Mouse (Mus musculus) B cell, adult 67 days (primary cell): ENCODE measurements around the gene Pcp4l1. TPM values are rescaled to one million over a fixed set of nuclear protein-coding genes. Genes with fewer than 3 reads are reported as not detected.

Source experiments
- total RNA-seq, 2 experiments: library from RNA; stranded (reverse); gene quantifications; 4 replicates each; pipeline ENCODE4 v1.2.4; 2023

The Pcp4l1 gene
- total RNA-seq, result not detected

DNA sequence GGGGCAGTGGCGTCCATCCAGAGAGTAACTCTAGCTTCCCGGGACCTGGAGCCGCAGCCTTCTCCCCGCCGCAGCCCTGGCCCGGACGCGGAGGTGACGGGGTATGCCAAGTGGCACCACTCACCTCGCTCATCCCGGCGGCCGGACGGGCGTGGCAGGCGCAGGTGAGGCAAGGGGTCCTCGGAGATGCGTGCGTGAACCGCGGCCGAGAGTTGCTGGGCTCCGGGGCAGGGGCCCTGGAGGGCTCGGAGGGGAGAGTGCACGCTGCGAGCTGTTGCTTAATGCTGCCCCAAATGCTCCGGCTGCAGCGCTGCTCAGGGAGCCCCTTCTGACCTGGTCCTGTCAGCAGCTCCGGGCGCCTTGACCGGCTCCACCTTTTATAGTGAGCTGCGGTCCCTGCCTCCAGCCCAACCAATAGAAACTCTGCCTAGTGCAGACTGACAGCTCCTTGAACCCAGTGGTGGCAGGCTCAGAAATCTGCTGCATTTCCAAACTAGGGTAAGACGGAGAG, at the start of gene Pcp4l1:
Gene Pcp4l1 (minus strand): TSS at position 382 of the 511 bp plus-strand sequence.

DNA sequence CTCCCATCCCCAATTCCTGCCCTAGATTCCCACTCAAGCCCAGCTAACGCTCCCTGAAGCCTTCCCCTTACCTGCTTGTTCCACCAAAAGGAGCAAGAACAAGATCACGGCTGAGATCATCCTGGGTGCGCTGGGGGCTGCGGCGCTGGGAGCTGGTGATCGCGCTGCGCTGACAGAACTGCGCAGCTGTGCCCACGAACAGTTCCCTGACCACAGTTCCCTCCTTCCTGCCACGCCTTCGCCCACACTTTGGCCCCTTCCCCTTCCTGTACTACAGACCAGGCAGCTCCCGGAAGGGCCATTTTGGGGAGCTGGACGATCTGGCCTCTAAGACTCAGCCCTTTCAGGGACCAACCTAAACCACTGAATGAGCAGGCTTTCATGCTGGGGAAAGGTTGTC, 38.1 kb upstream of the Pcp4l1 start, which contains the start of gene Fcer1g:
Gene Fcer1g (minus strand): TSS at position 240 of the 400 bp plus-strand sequence.

DNA sequence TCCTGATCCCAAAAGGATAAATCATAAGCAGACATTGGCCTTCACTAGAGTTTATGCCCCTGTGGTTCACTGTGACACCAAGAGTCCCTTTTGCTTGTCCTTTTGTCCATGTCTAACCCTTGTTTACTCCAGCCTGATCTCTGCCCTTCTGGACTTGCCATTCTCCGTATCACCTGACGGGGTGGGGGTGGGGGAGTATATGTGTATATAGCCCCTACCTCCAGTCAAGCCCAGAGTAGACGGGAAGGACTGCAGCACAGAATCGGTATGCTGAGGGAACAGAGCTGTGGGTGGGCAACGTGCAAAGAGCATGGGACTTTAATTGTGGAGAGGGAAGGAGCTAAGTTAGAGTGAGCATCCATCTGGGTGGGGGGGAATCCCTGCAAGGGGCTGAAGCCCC, 28.8 kb upstream of the Pcp4l1 start, which contains the start of gene Apoa2:
Gene Apoa2 (plus strand): TSS at position 198 of the 400 bp plus-strand sequence.

DNA sequence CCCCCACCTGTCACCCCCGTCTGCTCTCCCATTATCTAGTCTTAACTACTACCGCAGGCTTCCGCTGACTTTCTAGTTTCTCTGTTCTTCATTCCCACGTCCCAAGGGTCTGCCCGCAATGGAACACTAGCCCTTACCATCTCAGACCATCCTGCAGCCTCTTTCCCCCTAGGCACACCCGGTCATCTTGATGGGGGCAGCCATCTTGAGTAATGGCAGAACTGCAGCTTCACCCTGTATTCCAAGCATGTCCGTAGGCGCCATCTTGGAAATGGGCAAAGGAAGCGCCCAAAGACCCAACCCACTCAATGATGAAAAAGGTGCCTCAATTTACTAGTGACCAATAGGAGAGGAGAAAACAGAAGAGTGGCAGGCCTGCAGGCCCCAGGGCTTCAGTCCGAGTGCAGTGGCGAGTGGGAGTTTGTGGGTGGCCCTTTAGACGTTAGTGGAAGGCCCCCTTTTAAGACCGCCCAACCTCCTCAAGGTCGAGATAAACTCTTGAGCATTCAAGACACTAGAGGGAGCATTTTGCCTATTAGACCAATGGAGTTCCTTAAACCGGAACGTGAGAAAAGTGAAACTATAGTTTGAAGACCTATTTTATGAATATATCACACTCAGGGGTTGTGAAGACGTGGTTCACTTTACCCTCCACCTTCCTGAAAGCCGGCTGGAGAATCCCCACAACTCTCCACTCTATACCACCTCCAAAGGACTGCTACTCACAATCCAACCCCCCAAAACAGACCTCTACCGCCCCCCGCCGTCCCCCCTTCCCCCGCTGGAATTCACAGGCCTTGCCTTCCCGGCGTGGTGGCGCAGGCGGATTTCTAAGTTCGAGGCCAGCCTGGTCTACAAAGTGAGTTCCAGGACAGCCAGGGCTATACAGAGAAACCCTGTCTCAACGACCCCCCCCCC, 26.4 kb upstream of the Pcp4l1 start, which contains the start of gene Tomm40l:
Gene Tomm40l (minus strand): TSS at position 277 of the 918 bp plus-strand sequence.

DNA sequence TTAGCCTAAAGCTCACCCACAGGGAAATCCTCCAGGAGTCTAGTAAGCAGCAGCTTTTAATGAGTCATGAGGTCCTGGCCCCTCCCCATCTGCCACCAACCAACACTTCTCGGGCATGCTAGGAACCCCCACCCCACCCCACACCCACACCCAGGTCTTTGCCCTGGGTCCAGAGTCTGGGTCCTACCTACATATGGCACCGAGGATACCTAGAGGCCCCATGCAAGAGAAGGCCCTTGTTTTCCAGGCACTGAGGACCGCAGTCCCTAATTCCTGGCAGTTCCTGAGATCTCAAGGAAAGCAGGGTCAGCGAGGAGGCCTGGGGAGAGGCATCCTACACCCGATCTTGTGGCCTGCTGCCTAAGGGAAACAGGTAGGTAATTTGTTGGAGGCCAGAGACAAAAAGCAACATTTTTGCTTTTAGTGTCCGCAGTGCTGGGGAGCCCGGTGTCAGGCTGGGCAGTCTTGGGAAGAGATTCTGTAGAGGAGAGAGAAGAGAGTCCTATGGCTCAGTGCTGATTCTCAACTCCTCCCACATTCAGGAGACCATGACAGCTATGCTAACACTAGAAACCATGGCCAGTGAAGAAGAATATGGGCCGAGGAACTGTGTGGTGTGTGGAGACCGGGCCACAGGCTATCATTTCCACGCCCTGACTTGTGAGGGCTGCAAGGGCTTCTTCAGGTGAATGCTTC, 17.9 kb upstream of the Pcp4l1 start, which contains the start of gene Nr1i3:
Gene Nr1i3 (plus strand): TSS at position 170 of the 696 bp plus-strand sequence.

DNA sequence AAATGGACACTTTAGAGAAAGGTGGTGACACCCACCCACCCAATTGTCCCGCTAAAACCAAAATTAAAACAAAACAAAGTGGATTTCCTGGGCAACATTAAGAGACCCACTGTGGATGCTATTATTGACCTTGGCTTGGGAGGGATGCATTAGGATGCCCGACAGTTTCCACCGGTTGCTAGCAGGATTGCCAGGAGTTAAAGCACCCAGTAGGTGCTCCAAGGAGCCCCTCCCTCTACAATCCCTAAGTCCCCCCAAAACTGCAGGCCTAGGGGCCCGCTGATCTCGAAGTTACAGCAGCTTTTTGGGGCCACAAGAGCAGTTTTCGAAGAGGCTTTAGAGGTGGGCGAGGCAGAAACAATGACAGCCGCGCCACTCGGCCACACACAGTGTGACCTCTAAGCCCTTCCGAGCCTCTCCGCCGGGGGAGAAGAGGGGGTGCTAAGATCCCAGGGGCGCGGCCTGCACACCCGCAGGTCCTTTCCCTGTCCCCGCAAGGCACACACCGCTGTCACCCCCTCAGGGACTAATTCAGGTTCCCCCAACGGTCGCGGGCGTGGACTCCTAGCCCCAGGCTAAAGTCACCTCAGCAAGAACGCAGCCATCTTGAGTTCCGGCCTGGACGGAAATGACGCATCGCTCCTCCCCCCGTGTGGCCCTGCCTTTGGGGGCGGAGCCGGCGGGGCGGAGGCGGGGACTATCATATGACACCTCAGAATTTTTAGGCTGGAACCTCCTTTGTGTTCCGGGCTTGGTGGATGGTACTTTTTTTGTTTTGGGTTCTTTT, 45.9 kb downstream of the Pcp4l1 start, which contains the start of the genes Sdhc and Mpz:
Gene Sdhc (minus strand): TSS at position 630 of the 787 bp plus-strand sequence.
Gene Mpz (plus strand): TSS at position 738 of the 787 bp plus-strand sequence.

Other genes starting within 250 kb of the Pcp4l1 start
- 100 to 1,000 TPM; 229 to 275 TPM for gene Fcgr2b, start 219.7 kb downstream of the Pcp4l1 start, total RNA-seq
- gene Fcgr4, start 177.3 kb downstream of the Pcp4l1 start, total RNA-seq, result 1 to 10 TPM in 1 of 2 experiments, not detected in 1; 1.2 TPM
- 1 to 10 TPM in 1 of 2 experiments, under 1 TPM in 1; 0.44 to 3.6 TPM for gene Fcgr3, start 131.3 kb downstream of the Pcp4l1 start, total RNA-seq
- gene Cfap126, start 82.3 kb downstream of the Pcp4l1 start, total RNA-seq, result 1 to 10 TPM in 1 of 2 experiments, under 1 TPM in 1; 0.75 to 1.0 TPM
- 100 to 1,000 TPM in 1 of 2 experiments, 10 to 100 TPM in 1; 81.8 to 104 TPM for gene Sdhc, start 45.7 kb downstream of the Pcp4l1 start, total RNA-seq
- not detected for gene Mpz, start 45.6 kb downstream of the Pcp4l1 start, total RNA-seq
- not detected for gene Nr1i3, start 17.7 kb upstream of the Pcp4l1 start, total RNA-seq
- 10 to 100 TPM; 21.2 to 22.8 TPM for gene Tomm40l, start 26.2 kb upstream of the Pcp4l1 start, total RNA-seq
- not detected for gene Apoa2, start 28.8 kb upstream of the Pcp4l1 start, total RNA-seq
- gene Fcer1g, start 38.1 kb upstream of the Pcp4l1 start, total RNA-seq, result 1 to 10 TPM; 1.5 to 6.4 TPM
- not detected for gene Adamts4, start 54.2 kb upstream of the Pcp4l1 start, total RNA-seq
- gene Ndufs2, start 55.1 kb upstream of the Pcp4l1 start, total RNA-seq, result 100 to 1,000 TPM; 131 to 140 TPM
- gene B4galt3, start 74.1 kb upstream of the Pcp4l1 start, total RNA-seq, result 100 to 1,000 TPM in 1 of 2 experiments, 10 to 100 TPM in 1; 96.6 to 105 TPM
- gene Ppox, start 84.9 kb upstream of the Pcp4l1 start, total RNA-seq, result 10 to 100 TPM; 62.8 to 71.7 TPM
- 10 to 100 TPM; 59.3 to 66.9 TPM for gene Usp21, start 91.7 kb upstream of the Pcp4l1 start, total RNA-seq
- gene Ufc1, start 98.8 kb upstream of the Pcp4l1 start, total RNA-seq, result 10 to 100 TPM; 46.1 to 46.6 TPM
- 10 to 100 TPM; 40.6 to 43.6 TPM for gene Dedd, start 132.9 kb upstream of the Pcp4l1 start, total RNA-seq
- 10 to 100 TPM; 29.2 to 29.4 TPM for gene Nit1, start 149.4 kb upstream of the Pcp4l1 start, total RNA-seq
- 10 to 100 TPM; 57.3 to 70.0 TPM for gene Pfdn2, start 149.4 kb upstream of the Pcp4l1 start, total RNA-seq
- gene Klhdc9, start 164.5 kb upstream of the Pcp4l1 start, total RNA-seq, result under 1 TPM in 1 of 2 experiments, not detected in 1; 0.70 TPM
- gene Nectin4, start 173.8 kb upstream of the Pcp4l1 start, total RNA-seq, result under 1 TPM in 1 of 2 experiments, not detected in 1; 0.32 TPM
- 100 to 1,000 TPM; 326 to 330 TPM for gene Arhgap30, start 192.7 kb upstream of the Pcp4l1 start, total RNA-seq
- gene Usf1, start 215.0 kb upstream of the Pcp4l1 start, total RNA-seq, result 100 to 1,000 TPM; 190 to 199 TPM
- gene Tstd1, start 222.6 kb upstream of the Pcp4l1 start, total RNA-seq, result 10 to 100 TPM; 13.0 to 13.2 TPM
- gene F11r, start 241.3 kb upstream of the Pcp4l1 start, total RNA-seq, result 1 to 10 TPM in 1 of 2 experiments, under 1 TPM in 1; 0.64 to 1.3 TPM